Mouse (Mus musculus) liver, embryonic 14.5 days (tissue): Measurements from ENCODE around the gene Pik3r1.

Experiments
- CTCF ChIP-seq: IDR thresholded peaks from 2 replicates; pipeline ENCODE4 v1.5.1; 2016; ENCODE audit warnings: antibody characterized with exemption, low read depth, control low read depth
- EP300 ChIP-seq: IDR thresholded peaks from 2 replicates; pipeline ENCODE4 v1.6.1; 2016; ENCODE audit warnings: antibody characterized with exemption, low read depth

GRCm38 (mm10) chr13:101692239-101692784 is 75.7 kb downstream of the Pik3r1 start:
- TF ChIP-seq CTCF (no peak), EP300 (peak; percentile 84)
